Mouse (Mus musculus) heart, adult 9 months (tissue): Measurements from ENCODE around the gene Glra3.
A peak's percentile ranks its signal among the peaks of the same experiment; 100 is the strongest.

ENCODE experiments used
- DNase-seq, 2 experiments: peaks; one replicate each; pipeline ENCODE4 v3.0.0; 2022; ENCODE audit warnings: low spot score in 2 of 2

The Glra3 gene

GRCm38 (mm10) chr8:55939870-55940525 is at the start of gene Glra3:
Gene Glra3 (plus strand): TSS chr8:55940460.
- no peak for DNase-seq

- no peak for DNase-seq
Observed at GRCm38 (mm10) chr8:55906848-55907247, 33.4 kb upstream of the Glra3 start, which contains the start of gene Adam29. Gene Adam29 (minus strand): TSS chr8:55906948.

DNA sequence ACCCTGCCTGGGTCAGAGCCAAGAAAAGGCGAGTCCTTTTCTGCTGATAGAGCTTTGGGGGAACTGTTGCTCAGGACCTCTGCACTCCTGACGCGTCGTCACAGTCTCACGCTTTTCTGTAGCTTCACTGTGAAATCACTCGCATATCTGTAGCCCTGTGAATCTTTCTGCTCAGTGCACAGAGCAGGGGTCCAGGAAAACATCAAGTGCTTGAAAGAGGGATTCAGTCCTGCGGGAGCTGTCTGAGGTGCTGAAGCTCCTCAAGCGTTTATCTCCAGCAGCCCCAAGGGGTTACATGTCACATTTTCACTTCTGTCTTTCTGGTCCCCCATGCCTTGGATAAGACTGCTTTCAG is 243 bp downstream of the Glra3 start:
- DNase-seq = no peak

- no peak for DNase-seq
Observed at GRCm38 (mm10) chr8:55964759-55965320, 24.6 kb downstream of the Glra3 start.

DNA sequence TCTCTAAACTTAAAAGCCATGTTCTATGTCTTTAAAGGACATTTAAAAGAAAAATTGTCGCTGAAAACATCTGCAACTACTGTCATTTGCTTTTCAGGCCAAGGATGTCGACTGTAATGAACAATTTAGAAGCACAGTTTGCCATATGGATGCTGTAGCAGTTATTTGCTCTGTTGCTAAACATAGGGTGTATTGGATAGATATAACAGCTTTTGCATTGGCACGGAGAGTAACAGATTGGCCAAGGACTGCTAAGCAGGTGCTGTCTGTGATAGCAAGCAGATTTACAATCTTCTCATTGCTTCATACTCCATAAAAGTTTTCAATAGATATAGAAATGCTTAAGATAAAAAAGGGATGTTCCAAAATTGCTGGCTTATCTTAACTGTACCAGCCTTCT is 57.6 kb downstream of the Glra3 start:
- DNase-seq = no peak

GRCm38 (mm10) chr8:56054324-56054723 is 114.1 kb downstream of the Glra3 start:
- DNase-seq = no peak

DNA sequence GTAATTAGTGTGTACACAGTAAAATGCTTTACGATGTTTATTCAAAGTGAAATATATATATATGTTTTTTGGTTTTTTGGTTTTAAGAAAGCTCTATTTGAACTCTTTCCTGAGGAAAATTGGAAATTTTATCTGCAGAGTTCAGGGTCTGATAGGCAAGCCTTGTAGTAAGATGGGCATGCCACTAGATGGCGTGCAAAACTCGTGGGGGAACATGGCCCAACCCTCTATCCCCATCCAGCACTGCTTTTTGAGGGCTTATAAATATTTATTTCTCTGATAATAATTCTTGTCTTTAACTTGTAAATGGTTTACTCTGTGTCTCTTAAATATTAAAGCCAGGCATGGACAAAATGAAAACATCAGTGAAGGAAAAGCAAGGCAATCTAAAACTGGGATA is 122.8 kb downstream of the Glra3 start:
- DNase-seq = peak; percentile 3 to 19

DNA sequence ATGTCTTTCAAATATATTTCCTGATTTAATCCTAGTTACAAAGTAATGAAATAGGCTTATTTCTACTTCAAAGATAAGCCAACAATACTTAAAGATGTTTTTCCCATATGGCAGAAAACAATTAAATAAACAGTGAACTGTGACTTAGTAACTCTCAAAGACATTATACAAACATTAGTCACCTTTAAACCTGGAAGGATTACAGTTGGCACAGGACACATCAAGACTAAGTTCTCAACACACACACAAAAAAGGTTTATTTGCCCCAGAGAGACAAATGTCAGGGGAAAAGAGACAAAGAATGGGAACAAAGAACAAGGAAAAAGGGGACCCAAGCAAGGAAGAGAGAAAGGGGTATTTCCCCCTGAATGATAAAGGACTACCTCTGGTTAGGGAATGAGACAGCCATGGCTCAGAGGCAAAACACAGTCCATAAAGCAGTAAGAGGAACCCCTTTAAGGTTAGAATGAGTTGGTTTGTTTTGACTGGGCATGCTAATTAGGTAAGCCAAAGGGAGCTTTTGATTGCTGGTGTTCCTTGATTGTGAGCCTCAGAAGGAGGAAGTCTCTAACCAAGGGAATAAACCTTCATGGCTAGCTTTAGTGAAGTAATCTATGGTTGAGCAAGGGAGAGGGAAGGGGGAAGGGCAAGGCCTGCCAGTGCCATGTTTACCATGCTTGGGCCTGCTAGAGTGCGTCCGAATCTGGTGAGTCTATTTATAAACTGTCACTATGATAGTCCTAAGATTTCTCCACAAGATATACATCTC is 130.4 kb downstream of the Glra3 start:
- DNase-seq = no peak

GRCm38 (mm10) chr8:56083654-56084053 is 143.4 kb downstream of the Glra3 start:
- no peak for DNase-seq

DNA sequence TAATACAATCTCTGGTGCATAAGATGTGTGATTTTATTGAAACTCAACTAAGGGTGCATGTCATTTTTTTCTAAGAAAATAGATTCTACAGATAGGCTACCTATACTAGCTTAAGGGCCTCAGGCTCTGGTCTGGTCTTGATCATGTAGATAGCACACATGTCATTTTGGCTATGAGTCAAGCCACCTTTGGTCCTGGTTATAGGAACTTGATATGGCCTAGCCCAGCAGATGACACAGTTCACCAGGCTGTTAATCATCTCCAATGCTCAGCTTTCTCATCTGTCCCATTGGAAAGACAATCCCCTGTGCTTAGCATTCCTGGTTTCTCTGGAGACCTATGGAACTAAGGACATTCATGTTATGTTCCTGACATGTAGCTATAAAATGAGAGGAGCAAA is 154.1 kb downstream of the Glra3 start:
- no peak for DNase-seq

GRCm38 (mm10) chr8:56110296-56110695 is 170.0 kb downstream of the Glra3 start:
- no peak for DNase-seq

DNA sequence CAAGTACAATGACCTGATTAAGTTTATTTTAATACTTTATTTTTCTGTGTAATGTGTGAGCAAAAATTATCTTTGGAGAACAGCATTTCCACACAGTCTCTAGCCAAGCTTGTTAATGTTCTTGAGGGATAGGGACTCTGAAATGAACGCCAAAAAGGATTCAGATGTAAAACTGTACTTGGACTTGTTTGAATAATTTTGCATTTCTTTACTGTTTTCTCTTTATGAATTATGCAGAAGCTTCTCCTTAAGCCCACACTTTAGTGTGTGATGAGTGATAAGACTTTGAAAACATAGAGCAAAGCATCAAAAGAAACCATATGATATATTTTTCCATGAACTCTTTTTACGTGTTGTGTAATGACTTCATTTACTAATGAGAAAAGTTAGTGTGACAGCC is 189.1 kb downstream of the Glra3 start:
- DNase-seq = no peak

DNA sequence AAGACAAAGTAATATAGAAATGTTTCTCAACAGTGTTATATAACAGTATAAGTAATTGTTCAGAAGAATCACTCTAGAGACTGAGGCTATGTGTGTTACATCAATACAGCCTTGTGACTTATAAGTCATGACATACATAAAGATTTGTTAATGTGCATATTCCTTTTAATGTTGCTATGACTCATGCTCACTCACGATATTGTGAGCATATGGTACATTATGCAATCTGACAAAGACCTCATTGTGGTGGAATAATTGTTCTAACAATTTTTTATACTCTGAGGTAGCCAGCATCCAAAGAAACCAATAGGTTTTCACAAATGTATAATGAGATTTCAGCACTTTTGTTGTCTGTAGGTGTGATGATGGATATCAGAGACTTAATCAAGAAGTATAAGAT is 210.4 kb downstream of the Glra3 start:
- DNase-seq = no peak

DNA sequence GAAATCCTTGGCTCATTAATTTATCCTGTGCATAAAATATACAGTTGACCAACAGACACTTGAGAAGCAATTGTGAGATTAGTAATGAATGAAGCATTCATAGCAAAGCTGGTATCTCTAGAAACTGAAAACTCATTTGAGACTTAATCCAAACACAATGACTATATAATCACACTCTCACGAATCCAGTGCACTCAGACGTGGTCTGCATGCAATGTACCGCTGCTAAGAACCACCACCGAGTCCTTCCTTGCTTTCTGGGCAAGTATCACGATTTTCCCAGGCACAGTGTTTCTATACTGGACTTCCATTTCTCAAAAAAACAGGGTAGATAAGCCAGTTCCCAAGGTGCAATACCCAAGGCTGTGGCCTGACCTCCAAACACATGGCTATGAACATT is 211.3 kb downstream of the Glra3 start:
- DNase-seq = no peak

DNA sequence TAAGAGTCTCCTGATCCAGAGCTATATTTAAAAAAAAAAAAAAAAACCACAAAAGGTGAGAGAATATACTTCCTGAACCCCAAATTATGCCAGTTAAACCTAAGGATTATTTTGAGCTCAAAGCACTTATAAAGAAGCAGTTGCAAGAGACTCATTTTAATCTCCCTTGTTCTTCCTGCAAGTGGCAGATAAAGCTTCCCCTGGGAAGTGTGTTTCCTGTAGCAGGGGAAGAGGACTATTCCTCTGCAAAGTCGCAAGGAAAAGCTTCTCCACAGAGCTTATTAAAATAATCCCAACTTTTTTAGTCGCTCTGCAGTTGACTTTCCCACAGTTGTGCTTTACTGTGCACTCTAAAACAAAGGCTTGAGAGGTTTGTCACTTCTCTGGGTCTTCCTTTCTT is 218.7 kb downstream of the Glra3 start:
- DNase-seq = peak; percentile 2 to 36
